26 mouse cellular contexts compared by ENCODE assay signal in genomic region chr5:96925943-96926342, GRCm38 (mm10).
DNase-seq lines count a peak whose midpoint lies in the region; ATAC-seq and TF ChIP-seq lines count a peak whose summit lies in the region.
"Had no signal": no experiment of that assay in that cellular context is flagged by ENCODE, and none has a peak within 500 bp of the region (broad histone marks: within the 10 kb centered on the region; RNA-seq: fewer than 3 reads in every experiment).

No protein-coding gene starts in this region.

- H3K4me3 ChIP-seq in limb, embryonic 13.5 days, result no peak overlapping the region
- H3K4me3 ChIP-seq in limb, embryonic 10.5 days, result no peak overlapping the region
- no peak overlapping the region for H3K4me3 ChIP-seq in liver, embryonic 14.5 days (ENCODE audit: insufficient read depth in 1 of 2, low read depth in 2 of 2, low read length in 2 of 2)
- H3K4me3 ChIP-seq in liver, embryonic 11.5 days (ENCODE audit: low read depth, low read length), result no peak overlapping the region
- H3K4me3 ChIP-seq in embryonic facial prominence, embryonic 10.5 days, result no peak overlapping the region
- H3K4me3 ChIP-seq in liver, embryonic 16.5 days (ENCODE audit: low read depth, low read length), result no peak overlapping the region
- no peak overlapping the region for H3K4me3 ChIP-seq in intestine, embryonic 15.5 days (replicated peaks)
- H3K4me3 ChIP-seq: gastrocnemius, adult 2 months; heart, adult 2 months; heart, embryonic 10.5 days; heart, embryonic 13.5 days; hindbrain, embryonic 12.5 days; hindbrain, embryonic 15.5 days had no signal

- no peaks in the 10 kb centered on the region for H3K36me3 ChIP-seq in limb, embryonic 13.5 days
- H3K36me3 ChIP-seq in limb, embryonic 10.5 days, result no peaks in the 10 kb centered on the region
- no peaks in the 10 kb centered on the region for H3K36me3 ChIP-seq in liver, embryonic 14.5 days (replicated peaks; ENCODE audit: control insufficient read depth, insufficient read depth, low read depth)
- no peaks in the 10 kb centered on the region for H3K36me3 ChIP-seq in liver, embryonic 11.5 days (ENCODE audit: control insufficient read depth, insufficient read depth, low read length)
- H3K36me3 ChIP-seq in embryonic facial prominence, embryonic 10.5 days (replicated peaks), result no peaks in the 10 kb centered on the region
- H3K36me3 ChIP-seq in liver, embryonic 16.5 days (ENCODE audit: control insufficient read depth, insufficient read depth), result no peaks in the 10 kb centered on the region
- H3K36me3 ChIP-seq in intestine, embryonic 15.5 days, result no peaks in the 10 kb centered on the region
- H3K36me3 ChIP-seq: heart, embryonic 10.5 days; heart, embryonic 13.5 days; hindbrain, embryonic 12.5 days; hindbrain, embryonic 15.5 days had no signal

- DNase-seq in limb, embryonic 10.5 days (ENCODE audit: low spot score), result no peak
- no peak for DNase-seq in liver, embryonic 14.5 days (ENCODE audit: low read depth in 3 of 3, low spot score in 3 of 3)
- no peak for DNase-seq in liver, embryonic 11.5 days (ENCODE audit: low spot score)
- peak; percentile 15 for DNase-seq in embryonic facial prominence, embryonic 10.5 days (ENCODE audit: low spot score)
- DNase-seq: adrenal gland, adult 2 months; adrenal gland, postnatal 14 days; B cell, adult 2 months; cerebellum, adult 11 months; cerebellum, adult 2 months; cerebellum, adult 9-11 months; cerebellum, postnatal 25 days; forebrain, postnatal 0 days; gastrocnemius, adult 2 months; gastrocnemius, postnatal 25 days; heart, adult 2 months; heart, postnatal 14 days had no signal

- ATAC-seq in limb, embryonic 13.5 days (ENCODE audit: low FRiP score, low read depth), result peak; percentile 32; the same call in 1 of the 2 replicates
- no peak for ATAC-seq in liver, embryonic 14.5 days (ENCODE audit: insufficient read depth)
- no peak for ATAC-seq in liver, embryonic 11.5 days (replicated peaks; ENCODE audit: low FRiP score)
- no peak for ATAC-seq in liver, embryonic 16.5 days (ENCODE audit: low read depth)
- ATAC-seq in intestine, embryonic 15.5 days, result no peak
- ATAC-seq: forebrain, embryonic 14.5 days; forebrain, postnatal 0 days had no signal

- H3K27me3 ChIP-seq in limb, embryonic 13.5 days, result no peaks in the 10 kb centered on the region
- H3K27me3 ChIP-seq in limb, embryonic 10.5 days (ENCODE audit: low read depth, poor library complexity, severe bottlenecking), result no peaks in the 10 kb centered on the region
- H3K27me3 ChIP-seq in liver, embryonic 14.5 days (ENCODE audit: control insufficient read depth, insufficient read depth, low read length), result no peaks in the 10 kb centered on the region
- H3K27me3 ChIP-seq in liver, embryonic 11.5 days (replicated peaks; ENCODE audit: control insufficient read depth, insufficient read depth, low read length), result no peaks in the 10 kb centered on the region
- no peaks in the 10 kb centered on the region for H3K27me3 ChIP-seq in embryonic facial prominence, embryonic 10.5 days (replicated peaks; ENCODE audit: low read depth, poor library complexity, severe bottlenecking)
- no peaks in the 10 kb centered on the region for H3K27me3 ChIP-seq in liver, embryonic 16.5 days (ENCODE audit: control insufficient read depth, insufficient read depth, low read depth, low read length)
- no peaks in the 10 kb centered on the region for H3K27me3 ChIP-seq in intestine, embryonic 15.5 days (replicated peaks)
- H3K27me3 ChIP-seq: CH12.LX; heart, embryonic 13.5 days; hindbrain, embryonic 12.5 days; hindbrain, embryonic 15.5 days had no signal

- 0 out of 2 replicates have a peak, but pooled peaks cover 3% of the 10 kb centered on the region for H3K4me1 ChIP-seq in limb, embryonic 13.5 days
- peaks cover 8% of the 10 kb centered on the region for H3K4me1 ChIP-seq in limb, embryonic 10.5 days
- H3K4me1 ChIP-seq in liver, embryonic 14.5 days (replicated peaks; ENCODE audit: control insufficient read depth in 2 of 2, insufficient read depth in 2 of 2, low read length in 1 of 2), result peaks cover 35 to 47% of the 10 kb centered on the region in 2 experiments
- H3K4me1 ChIP-seq in liver, embryonic 11.5 days (replicated peaks; ENCODE audit: control insufficient read depth, insufficient read depth, low read length), result peaks cover 21% of the 10 kb centered on the region
- peaks cover 10% of the 10 kb centered on the region for H3K4me1 ChIP-seq in embryonic facial prominence, embryonic 10.5 days
- peaks cover 41% of the 10 kb centered on the region for H3K4me1 ChIP-seq in liver, embryonic 16.5 days (ENCODE audit: control insufficient read depth, low read depth, low read length)
- H3K4me1 ChIP-seq in intestine, embryonic 15.5 days (replicated peaks), result peaks cover 5% of the 10 kb centered on the region; the same call in 1 of the 2 replicates
- H3K4me1 ChIP-seq: hindbrain, embryonic 15.5 days had no signal

- TF ChIP-seq EP300 in liver, embryonic 14.5 days (IDR thresholded peaks at IDR 0.05; ENCODE audit: low read depth), result no peak

- no peaks in the 10 kb centered on the region for H3K9me3 ChIP-seq in limb, embryonic 13.5 days
- no peaks in the 10 kb centered on the region for H3K9me3 ChIP-seq in limb, embryonic 10.5 days (replicated peaks)
- H3K9me3 ChIP-seq in liver, embryonic 14.5 days (ENCODE audit: control insufficient read depth, low read length), result no peaks in the 10 kb centered on the region
- H3K9me3 ChIP-seq in liver, embryonic 11.5 days (ENCODE audit: control insufficient read depth, low read length), result no peaks in the 10 kb centered on the region
- no peaks in the 10 kb centered on the region for H3K9me3 ChIP-seq in embryonic facial prominence, embryonic 10.5 days
- no peaks in the 10 kb centered on the region for H3K9me3 ChIP-seq in liver, embryonic 16.5 days (replicated peaks; ENCODE audit: control insufficient read depth, low read length)
- no peaks in the 10 kb centered on the region for H3K9me3 ChIP-seq in intestine, embryonic 15.5 days
- H3K9me3 ChIP-seq: G1E; heart, embryonic 10.5 days; heart, embryonic 13.5 days; hindbrain, embryonic 12.5 days; hindbrain, embryonic 15.5 days had no signal

- no peak overlapping the region for H3K4me2 ChIP-seq in limb, embryonic 13.5 days (replicated peaks)
- H3K4me2 ChIP-seq in liver, embryonic 14.5 days (ENCODE audit: low read depth), result no peak overlapping the region
- H3K4me2 ChIP-seq in liver, embryonic 11.5 days, result no peak overlapping the region
- no peak overlapping the region for H3K4me2 ChIP-seq in liver, embryonic 16.5 days (ENCODE audit: low read depth, low read length)
- H3K4me2 ChIP-seq in intestine, embryonic 15.5 days (replicated peaks), result no peak overlapping the region
- H3K4me2 ChIP-seq: heart, embryonic 13.5 days; hindbrain, embryonic 12.5 days; hindbrain, embryonic 15.5 days had no signal

- no peak for TF ChIP-seq CTCF in liver, embryonic 14.5 days (IDR thresholded peaks at IDR 0.05; ENCODE audit: low read depth)

- H3K27ac ChIP-seq in limb, embryonic 13.5 days, result no peak overlapping the region
- H3K27ac ChIP-seq in limb, embryonic 10.5 days, result no peak overlapping the region
- H3K27ac ChIP-seq in liver, embryonic 14.5 days, result peak overlapping the region; percentile 51
- H3K27ac ChIP-seq in liver, embryonic 11.5 days (ENCODE audit: low read depth, low read length), result no peak overlapping the region
- H3K27ac ChIP-seq in embryonic facial prominence, embryonic 10.5 days (replicated peaks), result no peak overlapping the region
- 0 out of 2 replicates have a peak overlapping the region, but pooled peaks have one; percentile 23 for H3K27ac ChIP-seq in liver, embryonic 16.5 days (ENCODE audit: low read length)
- no peak overlapping the region for H3K27ac ChIP-seq in intestine, embryonic 15.5 days
- H3K27ac ChIP-seq: gastrocnemius, adult 2 months; heart, adult 2 months; heart, embryonic 10.5 days; heart, embryonic 13.5 days; hindbrain, embryonic 12.5 days; hindbrain, embryonic 15.5 days had no signal

- 49% methylated on average over 2 of the region's 2 CpGs for WGBS in limb, embryonic 13.5 days
- 54% methylated on average over 2 of the region's 2 CpGs for WGBS in limb, embryonic 10.5 days
- WGBS in liver, embryonic 14.5 days (ENCODE audit: insufficient replicate concordance), result 81% methylated on average over 2 of the region's 2 CpGs
- WGBS in liver, embryonic 11.5 days, result 79% methylated on average over 2 of the region's 2 CpGs
- WGBS in embryonic facial prominence, embryonic 10.5 days, result 57% methylated on average over 2 of the region's 2 CpGs
- WGBS in liver, embryonic 16.5 days (ENCODE audit: insufficient replicate concordance), result 78% methylated on average over 2 of the region's 2 CpGs
- 79% methylated on average over 2 of the region's 2 CpGs for WGBS in intestine, embryonic 15.5 days

- H3K9ac ChIP-seq in limb, embryonic 13.5 days, result no peak overlapping the region
- no peak overlapping the region for H3K9ac ChIP-seq in liver, embryonic 14.5 days (replicated peaks)
- H3K9ac ChIP-seq in liver, embryonic 11.5 days (ENCODE audit: low read depth, low read length), result no peak overlapping the region
- H3K9ac ChIP-seq in liver, embryonic 16.5 days (ENCODE audit: low read depth, low read length), result no peak overlapping the region
- H3K9ac ChIP-seq in intestine, embryonic 15.5 days, result no peak overlapping the region
- H3K9ac ChIP-seq: forebrain, postnatal 0 days; heart, embryonic 13.5 days; hindbrain, embryonic 12.5 days; hindbrain, embryonic 15.5 days had no signal

Comparison
In these comparisons a context has a peak if more than half of its experiments do, and no peak if none do; other contexts are left out.
1. H3K27ac ChIP-seq: peak in liver, embryonic 14.5 days (single experiment) and liver, embryonic 16.5 days (single experiment); none in limb, embryonic 13.5 days (single experiment), limb, embryonic 10.5 days (single experiment), liver, embryonic 11.5 days (single experiment), embryonic facial prominence, embryonic 10.5 days (single experiment) and intestine, embryonic 15.5 days (single experiment).